Mouse (Mus musculus): Measurements from ENCODE around the gene Bin2. TPM values are rescaled to one million over a fixed set of nuclear protein-coding genes. Genes with fewer than 3 reads are reported as not detected.
A peak's percentile ranks its signal among the peaks of the same experiment; 100 is the strongest.

The Bin2 gene
- 16.2 and 20.3 TPM in 2 replicates for polyA plus RNA-seq (2015; fragmentation: Nextera tagmentation; extraction: Ambion mirVana)

- ATAC-seq (peak; percentile 37; the same call in 1 of the 2 replicates), DNase-seq (peak; percentile 78)
- 37% methylated on average over 20 of the region's 20 CpGs for WGBS (ENCODE audit: insufficient replicate concordance)
- Histone ChIP-seq H3K9ac (replicated peaks) (peak within 1 kb of the TSS; percentile 63), H3K4me1 (ENCODE audit: insufficient read depth) (peaks cover 39% of the 10 kb centered on the region), H3K36me3 (replicated peaks; ENCODE audit: insufficient read depth, low read length) (no peaks in the 10 kb centered on the region), H3K27me3 (ENCODE audit: insufficient read depth, low read length) (no peaks in the 10 kb centered on the region), H3K9me3 (ENCODE audit: low read length) (no peaks in the 10 kb centered on the region), H3K4me2 (ENCODE audit: low read depth, low read length) (peak within 1 kb of the TSS; percentile 71), H3K4me3 (ENCODE audit: low read depth, low read length) (peak within 1 kb of the TSS; percentile 52), H3K27ac (ENCODE audit: low read depth) (peak within 1 kb of the TSS; percentile 64; the same call in 1 of the 2 replicates)
- TF ChIP-seq EP300 (IDR thresholded peaks at IDR 0.05; ENCODE audit: low read depth) (no peak), CTCF (IDR thresholded peaks at IDR 0.05; ENCODE audit: low read depth) (no peak)
These were observed at the start of gene Bin2 for GRCm38 (mm10) chr15:100669337-100669736. TSS of gene Bin2 (minus strand) at chr15:100669553.

DNA sequence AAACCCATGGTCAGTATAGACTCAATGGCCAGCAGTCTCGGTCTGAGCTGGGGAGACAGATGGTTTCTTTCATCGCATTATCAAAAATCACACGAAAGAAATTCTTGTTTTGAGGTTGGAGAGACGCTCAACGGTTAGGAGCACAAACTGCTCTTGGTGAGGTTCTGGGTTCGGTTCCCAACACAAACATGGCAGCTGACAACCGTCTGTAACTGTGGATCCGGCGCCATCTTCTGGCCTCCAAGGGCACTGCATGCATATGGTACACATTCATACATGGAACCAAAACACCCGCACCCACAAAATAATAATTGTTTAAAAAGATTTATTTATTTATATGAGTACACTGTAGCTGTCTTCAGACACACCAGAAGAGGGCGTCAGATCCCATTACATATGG is 49.2 kb upstream of the Bin2 start:
- DNase-seq (no peak), ATAC-seq (no peak)
- no peaks in the 10 kb centered on the region for H3K9me3 ChIP-seq (ENCODE audit: low read length)
- no peak overlapping the region for H3K9ac ChIP-seq (replicated peaks)
- no peak overlapping the region for H3K4me3 ChIP-seq (ENCODE audit: low read depth, low read length)
- TF ChIP-seq CTCF (IDR thresholded peaks at IDR 0.05; ENCODE audit: low read depth) (peak; percentile 52), EP300 (IDR thresholded peaks at IDR 0.05; ENCODE audit: low read depth) (no peak)
- no peak overlapping the region for H3K4me2 ChIP-seq (ENCODE audit: low read depth, low read length)
- no peaks in the 10 kb centered on the region for H3K36me3 ChIP-seq (replicated peaks; ENCODE audit: insufficient read depth, low read length)
- H3K27me3 ChIP-seq (ENCODE audit: insufficient read depth, low read length): no peaks in the 10 kb centered on the region
- 80% methylated on average over 11 of the region's 11 CpGs for WGBS (ENCODE audit: insufficient replicate concordance)
- H3K27ac ChIP-seq (ENCODE audit: low read depth): no peak overlapping the region
- H3K4me1 ChIP-seq (ENCODE audit: insufficient read depth): no peaks in the 10 kb centered on the region

DNA sequence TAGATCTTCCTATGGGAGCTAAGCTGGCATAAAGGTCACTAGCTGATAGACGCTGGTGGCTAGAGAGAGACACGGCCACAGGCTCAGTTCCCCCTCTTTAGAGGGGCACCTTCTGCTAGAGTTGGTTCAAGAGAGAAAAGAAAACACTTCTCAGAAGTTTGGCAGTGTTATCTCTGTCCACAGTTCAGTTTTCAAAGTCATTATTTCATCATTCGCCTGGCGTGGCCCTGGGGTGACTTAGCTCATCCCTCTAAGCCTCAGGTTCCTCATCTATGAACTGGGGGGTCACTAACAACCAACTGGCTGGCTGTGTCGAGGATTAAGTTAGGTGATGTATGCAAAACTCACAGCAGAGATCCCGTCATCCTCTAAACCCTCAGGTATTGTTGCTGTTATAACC is 48.6 kb upstream of the Bin2 start:
- H3K4me3 ChIP-seq (ENCODE audit: low read depth, low read length): no peak overlapping the region
- TF ChIP-seq CTCF (IDR thresholded peaks at IDR 0.05; ENCODE audit: low read depth) (no peak), EP300 (IDR thresholded peaks at IDR 0.05; ENCODE audit: low read depth) (no peak)
- H3K4me2 ChIP-seq (ENCODE audit: low read depth, low read length): no peak overlapping the region
- H3K9ac ChIP-seq (replicated peaks): no peak overlapping the region
- no peaks in the 10 kb centered on the region for H3K27me3 ChIP-seq (ENCODE audit: insufficient read depth, low read length)
- H3K9me3 ChIP-seq (ENCODE audit: low read length): no peaks in the 10 kb centered on the region
- 45% methylated on average over 6 of the region's 6 CpGs for WGBS (ENCODE audit: insufficient replicate concordance)
- ATAC-seq (no peak), DNase-seq (no peak)
- H3K4me1 ChIP-seq (ENCODE audit: insufficient read depth): no peaks in the 10 kb centered on the region
- H3K27ac ChIP-seq (ENCODE audit: low read depth): no peak overlapping the region
- H3K36me3 ChIP-seq (replicated peaks; ENCODE audit: insufficient read depth, low read length): no peaks in the 10 kb centered on the region

DNA sequence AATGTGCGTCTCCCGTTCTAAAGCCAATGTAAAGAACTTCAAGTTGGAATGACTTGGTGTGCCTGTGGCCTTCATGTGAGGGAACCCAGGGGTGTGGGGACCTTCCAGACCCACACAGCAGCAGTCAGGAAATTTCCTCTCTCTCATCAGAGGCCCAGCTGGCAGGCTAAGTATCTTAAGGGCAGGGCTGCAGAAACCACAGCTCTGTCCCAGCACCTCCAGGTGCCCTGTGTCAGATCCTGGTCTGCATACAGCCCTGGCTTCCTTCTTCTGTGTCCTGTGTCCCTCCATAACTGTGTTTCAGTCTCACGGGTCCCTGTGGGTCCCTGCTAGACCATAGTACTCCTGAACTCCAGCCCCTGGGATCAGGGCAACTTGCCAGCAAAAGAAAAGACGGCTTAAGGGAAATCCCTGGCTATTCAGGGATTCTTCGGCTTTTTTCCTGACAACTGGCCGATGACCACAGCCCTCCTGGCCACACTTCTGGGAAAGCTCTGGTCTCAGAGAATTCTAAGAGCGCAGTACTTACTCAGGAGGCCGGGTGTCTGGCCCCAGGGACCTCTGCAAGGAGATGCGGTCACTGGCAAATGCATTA is 46.1 kb upstream of the Bin2 start:
- DNase-seq: no peak
- H3K27me3 ChIP-seq (ENCODE audit: insufficient read depth, low read length): no peaks in the 10 kb centered on the region
- H3K9ac ChIP-seq (replicated peaks): no peak overlapping the region
- H3K4me1 ChIP-seq (ENCODE audit: insufficient read depth): no peaks in the 10 kb centered on the region
- no peak for ATAC-seq
- H3K36me3 ChIP-seq (replicated peaks; ENCODE audit: insufficient read depth, low read length): no peaks in the 10 kb centered on the region
- TF ChIP-seq CTCF (IDR thresholded peaks at IDR 0.05; ENCODE audit: low read depth): no peak
- TF ChIP-seq EP300 (IDR thresholded peaks at IDR 0.05; ENCODE audit: low read depth): no peak
- H3K4me3 ChIP-seq (ENCODE audit: low read depth, low read length): no peak overlapping the region
- H3K9me3 ChIP-seq (ENCODE audit: low read length): no peaks in the 10 kb centered on the region
- no peak overlapping the region for H3K4me2 ChIP-seq (ENCODE audit: low read depth, low read length)
- 73% methylated on average over 9 of the region's 9 CpGs for WGBS (ENCODE audit: insufficient replicate concordance)
- H3K27ac ChIP-seq (ENCODE audit: low read depth): no peak overlapping the region

GRCm38 (mm10) chr15:100714470-100714869 is 45.1 kb upstream of the Bin2 start:
- TF ChIP-seq EP300 (IDR thresholded peaks at IDR 0.05; ENCODE audit: low read depth) (no peak), CTCF (IDR thresholded peaks at IDR 0.05; ENCODE audit: low read depth) (no peak)
- WGBS (ENCODE audit: insufficient replicate concordance): 83% methylated on average over 8 of the region's 8 CpGs
- no peak for ATAC-seq

GRCm38 (mm10) chr15:100710838-100711237 is 41.5 kb upstream of the Bin2 start:
- no peak for DNase-seq
- Histone ChIP-seq H3K4me1 (ENCODE audit: insufficient read depth) (peaks cover 6% of the 10 kb centered on the region; the same call in 1 of the 2 replicates), H3K27ac (ENCODE audit: low read depth) (no peak overlapping the region), H3K9ac (replicated peaks) (no peak overlapping the region), H3K4me3 (ENCODE audit: low read depth, low read length) (no peak overlapping the region), H3K36me3 (replicated peaks; ENCODE audit: insufficient read depth, low read length) (no peaks in the 10 kb centered on the region), H3K4me2 (ENCODE audit: low read depth, low read length) (no peak overlapping the region), H3K9me3 (ENCODE audit: low read length) (no peaks in the 10 kb centered on the region), H3K27me3 (ENCODE audit: insufficient read depth, low read length) (no peaks in the 10 kb centered on the region)
- TF ChIP-seq EP300 (IDR thresholded peaks at IDR 0.05; ENCODE audit: low read depth) (no peak), CTCF (IDR thresholded peaks at IDR 0.05; ENCODE audit: low read depth) (no peak)
- WGBS (ENCODE audit: insufficient replicate concordance): 79% methylated on average over 6 of the region's 6 CpGs
- no peak for ATAC-seq

More at GRCm38 (mm10) chr15:100714470-100714869, 45.1 kb upstream of the Bin2 start:
- H3K4me3 ChIP-seq (ENCODE audit: low read depth, low read length): no peak overlapping the region
- H3K9me3 ChIP-seq (ENCODE audit: low read length): no peaks in the 10 kb centered on the region
- H3K27me3 ChIP-seq (ENCODE audit: insufficient read depth, low read length): no peaks in the 10 kb centered on the region
- H3K4me2 ChIP-seq (ENCODE audit: low read depth, low read length): no peak overlapping the region
- no peaks in the 10 kb centered on the region for H3K36me3 ChIP-seq (replicated peaks; ENCODE audit: insufficient read depth, low read length)
- no peaks in the 10 kb centered on the region for H3K4me1 ChIP-seq (ENCODE audit: insufficient read depth)
- no peak overlapping the region for H3K27ac ChIP-seq (ENCODE audit: low read depth)
- H3K9ac ChIP-seq (replicated peaks): no peak overlapping the region
- DNase-seq: no peak
